Mouse (Mus musculus) retina, adult 2 months (tissue): ENCODE measurements around the gene Smoc1.

Experiments used
- DNase-seq: peaks from one replicate; pipeline ENCODE4 v3.0.0-alpha.2; 2012; ENCODE audit warnings: low read depth, low spot score

Smoc1 gene

DNA sequence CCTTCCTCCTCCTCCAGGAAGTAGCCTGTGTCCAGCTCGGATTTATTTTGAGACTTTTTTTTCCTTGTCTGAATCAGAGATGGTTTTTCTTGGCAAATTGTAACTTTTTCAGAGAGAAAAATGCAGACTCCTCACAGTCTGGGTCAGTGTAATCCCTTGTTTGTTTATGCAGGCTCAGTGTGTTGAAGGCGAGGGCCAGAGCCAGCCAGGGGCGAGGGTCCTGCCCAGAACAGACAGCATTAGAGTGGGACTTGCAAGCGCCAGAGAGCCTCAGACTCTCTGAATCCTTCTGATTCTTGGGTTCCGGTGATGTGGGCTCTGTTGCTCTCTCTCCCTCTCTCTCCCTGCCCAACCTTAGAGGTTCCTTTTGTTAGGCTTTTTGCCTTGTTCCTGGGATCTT is 53.7 kb downstream of the Smoc1 start:
- DNase-seq = no peak

DNA sequence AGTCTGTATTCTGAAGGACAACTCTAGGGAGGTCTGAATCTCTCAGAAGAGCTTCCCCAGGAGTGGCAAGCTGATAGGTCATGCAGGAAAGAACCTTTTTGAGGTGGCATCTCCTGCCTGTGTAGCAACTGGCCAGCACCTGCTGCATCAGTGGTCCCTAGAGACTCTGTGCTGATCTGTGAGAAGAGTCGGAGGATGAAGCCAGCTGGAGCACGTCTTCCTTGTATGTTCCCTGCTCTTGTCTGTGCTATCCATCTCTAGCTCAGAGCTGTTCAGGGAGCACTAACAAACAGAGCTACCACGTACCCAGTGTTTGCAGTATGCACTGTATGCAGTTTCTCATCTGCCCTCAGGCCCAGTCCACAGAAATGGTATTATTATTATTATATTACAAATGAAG is 54.4 kb downstream of the Smoc1 start:
- DNase-seq = no peak

DNA sequence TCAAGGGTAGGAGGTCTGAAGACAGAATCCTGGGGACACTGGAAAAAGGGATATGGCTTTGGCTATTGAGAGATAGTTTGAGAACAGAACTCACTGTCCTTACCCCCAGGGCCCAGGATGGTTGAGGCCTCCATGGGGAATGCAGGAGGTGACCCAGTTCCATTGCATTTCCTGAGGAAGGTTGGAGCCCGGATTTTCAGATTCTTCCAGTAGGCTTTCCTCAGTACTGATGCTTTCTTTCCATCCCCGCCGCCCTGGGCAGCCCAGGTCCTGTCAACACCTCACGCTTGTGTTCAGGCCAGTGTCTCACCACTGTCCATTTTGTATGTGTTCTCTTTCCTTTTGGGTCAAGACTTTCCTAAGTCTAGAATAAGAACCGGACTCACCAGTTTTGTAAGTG is 56.5 kb downstream of the Smoc1 start:
- DNase-seq = no peak

DNA sequence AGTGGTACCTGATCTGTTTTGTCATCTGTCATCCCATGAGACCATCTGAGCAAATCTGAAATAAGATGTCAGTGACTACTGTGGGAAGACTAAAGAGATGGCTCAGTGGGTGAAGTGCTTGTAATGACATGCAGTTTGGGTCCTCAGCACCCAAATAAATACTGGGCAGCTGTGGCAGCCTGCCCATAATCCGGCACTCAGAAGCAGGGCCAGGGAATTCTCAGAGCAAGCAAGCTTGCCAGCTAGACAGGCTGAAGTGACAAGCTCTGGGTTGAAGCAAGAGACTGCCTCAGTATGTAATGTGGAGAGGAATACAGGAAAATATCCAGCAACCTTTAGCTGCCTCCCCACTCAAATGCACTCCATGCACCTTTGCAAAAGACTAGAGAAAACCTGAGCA is 58.6 kb downstream of the Smoc1 start:
- DNase-seq = no peak

DNA sequence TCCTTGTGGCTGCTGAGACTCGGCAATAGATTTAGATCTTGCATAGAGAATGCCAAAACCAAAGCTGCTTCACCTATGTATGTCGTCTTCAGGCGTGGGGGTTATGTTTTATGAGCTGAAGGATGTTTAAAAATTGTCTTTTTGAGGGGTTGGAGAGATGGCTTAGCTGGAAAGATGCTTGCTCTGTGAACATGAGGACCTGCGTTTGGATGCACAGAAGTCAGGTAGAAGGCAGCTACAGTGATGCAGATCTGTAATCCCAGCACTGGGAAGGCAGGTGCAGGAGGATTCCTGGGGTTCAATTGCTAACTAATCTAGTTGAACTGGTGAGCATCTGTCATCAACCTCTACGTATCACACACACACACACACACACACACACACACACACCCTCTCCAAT is 61.5 kb downstream of the Smoc1 start:
- no peak for DNase-seq

DNA sequence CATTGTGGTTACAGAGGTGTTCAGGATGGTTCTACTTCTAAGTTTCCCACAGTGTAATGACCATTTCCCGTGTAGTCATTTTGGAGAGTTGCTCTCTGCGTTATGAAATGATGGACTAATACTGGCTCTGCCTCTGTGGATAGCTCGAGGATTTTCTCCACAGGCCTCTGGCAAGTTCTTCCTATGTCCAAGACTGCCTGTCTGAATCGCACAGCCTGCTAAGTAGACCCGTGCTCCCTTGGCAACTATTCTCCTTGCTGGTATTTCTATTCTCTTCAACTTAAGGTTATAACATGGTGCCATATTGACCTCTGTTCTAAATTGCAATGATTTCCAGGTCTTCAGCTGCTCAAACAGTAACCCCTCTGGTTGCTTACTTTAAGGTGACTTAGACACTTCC is 65.0 kb downstream of the Smoc1 start:
- DNase-seq = no peak

DNA sequence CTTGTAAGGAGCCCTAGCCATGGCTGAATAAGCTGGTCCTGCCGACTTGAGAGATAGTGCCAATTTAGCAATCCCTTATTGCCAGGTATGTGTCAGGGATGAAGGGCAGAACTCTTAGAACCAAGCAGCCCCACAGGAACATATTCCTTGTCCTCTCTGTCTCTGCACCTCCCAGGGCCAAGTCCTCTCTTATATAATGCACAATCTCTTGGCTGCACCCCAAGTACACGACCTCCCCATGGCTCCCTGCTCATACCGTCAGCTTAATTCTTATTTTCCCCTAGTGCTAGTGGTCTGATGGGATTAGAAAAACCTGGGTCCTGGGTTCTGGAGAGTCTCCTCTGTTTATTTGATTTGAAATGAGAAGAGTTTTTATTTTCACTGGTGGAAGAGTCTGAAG is 66.0 kb downstream of the Smoc1 start:
- DNase-seq = no peak

DNA sequence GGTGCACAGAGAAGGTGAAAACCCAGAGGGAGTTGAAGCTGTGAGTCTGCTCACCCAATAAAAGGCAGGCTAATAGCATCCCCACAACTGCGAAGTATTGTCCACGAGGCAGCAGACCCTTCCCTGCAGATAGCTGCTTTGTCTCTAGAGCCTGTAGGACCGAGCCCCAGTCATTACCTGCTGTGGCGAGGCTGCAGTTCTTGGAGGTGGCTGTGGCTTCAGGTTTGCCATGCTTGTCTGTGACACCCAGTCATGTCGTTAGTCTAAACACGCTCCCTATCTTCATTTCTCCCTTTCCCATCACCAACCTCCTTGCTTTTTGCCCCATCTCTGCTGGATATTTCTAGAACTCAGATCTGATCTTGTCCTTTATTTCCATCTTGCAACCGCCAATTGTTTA is 66.6 kb downstream of the Smoc1 start:
- no peak for DNase-seq

DNA sequence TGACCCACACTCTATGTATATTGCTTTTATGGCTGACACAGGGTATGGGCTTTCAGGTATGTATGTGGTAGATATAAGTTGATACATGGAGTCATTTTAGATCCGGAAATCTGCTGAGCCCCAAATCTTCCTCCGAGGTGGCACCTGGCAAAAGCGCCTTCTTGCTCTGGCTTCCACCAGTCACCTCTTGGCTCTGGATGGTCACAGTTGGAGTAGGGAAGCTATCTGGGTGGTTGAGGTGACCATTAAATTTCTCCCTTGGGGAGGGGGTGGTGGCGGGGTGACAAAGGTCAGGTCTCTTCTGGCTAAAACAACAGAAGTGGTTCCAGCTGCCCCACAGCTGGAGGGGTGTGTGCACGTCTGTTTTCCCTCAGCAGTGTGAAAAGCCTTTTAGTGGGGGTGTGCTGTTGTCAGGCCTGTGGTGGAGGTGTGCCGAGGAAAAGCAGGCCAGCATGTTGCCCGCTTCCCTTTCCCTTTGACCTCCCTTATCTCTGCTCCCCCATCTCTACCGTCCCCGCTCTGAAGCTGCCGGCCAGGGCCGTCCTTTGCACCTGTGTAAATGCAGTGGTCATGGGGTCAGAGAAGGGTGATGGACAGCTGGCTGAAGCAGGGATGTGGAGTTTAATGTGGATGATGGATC is 68.3 kb downstream of the Smoc1 start:
- no peak for DNase-seq

DNA sequence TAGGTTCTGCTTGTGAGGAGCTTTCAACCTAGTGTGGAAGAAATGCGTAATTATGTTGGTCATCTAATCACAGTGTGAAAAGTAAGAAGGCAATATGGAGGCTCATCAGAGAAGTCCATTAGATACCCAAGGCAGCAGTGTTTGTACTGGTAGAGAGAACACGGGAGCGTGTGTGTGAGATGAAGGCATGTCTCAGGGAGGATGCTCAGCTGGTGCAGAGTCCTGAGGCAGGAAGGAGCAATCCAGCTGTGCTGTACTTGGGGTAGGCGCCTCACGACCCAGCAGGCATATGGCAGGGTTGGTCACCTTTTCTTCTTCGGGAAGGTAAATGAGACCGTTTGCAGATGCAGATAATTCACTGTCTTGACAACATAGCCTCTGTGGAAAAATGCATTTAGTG is 70.7 kb downstream of the Smoc1 start:
- no peak for DNase-seq

DNA sequence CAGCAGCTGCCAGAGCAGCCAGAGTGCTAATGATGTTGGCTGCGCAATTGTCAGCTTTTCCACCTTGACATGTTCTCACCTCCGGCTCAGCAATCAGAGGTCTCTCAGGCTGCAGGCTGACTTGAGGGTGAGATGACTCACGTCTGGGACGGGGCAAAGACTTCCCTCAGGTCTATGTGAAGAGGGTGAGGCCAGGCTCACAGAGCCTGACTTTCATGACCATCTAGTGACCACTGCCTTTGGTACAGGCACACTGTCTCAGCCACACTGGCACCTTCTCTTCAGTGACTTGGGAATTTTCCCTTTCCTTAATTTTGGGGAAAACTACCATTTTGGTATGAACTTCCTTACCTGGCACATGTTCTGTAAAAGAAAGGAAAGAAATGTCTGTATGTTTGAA is 71.1 kb downstream of the Smoc1 start:
- DNase-seq = no peak

DNA sequence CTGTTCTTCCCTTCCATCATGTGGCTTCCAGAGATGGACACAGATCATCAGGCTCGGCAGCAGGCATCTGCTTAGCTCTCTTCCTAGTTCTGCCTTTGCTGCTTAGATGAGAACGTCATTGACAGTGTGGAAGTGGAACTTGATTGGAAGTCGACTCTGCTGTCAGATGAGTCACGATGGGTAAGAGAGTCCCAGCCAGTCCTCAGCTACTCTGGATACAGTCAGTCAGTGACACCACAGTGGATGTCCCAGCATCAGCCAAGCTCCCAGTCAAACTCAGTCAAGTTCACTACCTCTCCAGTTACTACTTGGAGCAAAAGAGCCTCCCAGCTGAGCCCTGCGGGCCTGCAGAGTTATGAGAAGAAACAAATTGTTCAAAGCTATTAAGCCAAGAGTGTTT is 72.6 kb downstream of the Smoc1 start:
- no peak for DNase-seq

DNA sequence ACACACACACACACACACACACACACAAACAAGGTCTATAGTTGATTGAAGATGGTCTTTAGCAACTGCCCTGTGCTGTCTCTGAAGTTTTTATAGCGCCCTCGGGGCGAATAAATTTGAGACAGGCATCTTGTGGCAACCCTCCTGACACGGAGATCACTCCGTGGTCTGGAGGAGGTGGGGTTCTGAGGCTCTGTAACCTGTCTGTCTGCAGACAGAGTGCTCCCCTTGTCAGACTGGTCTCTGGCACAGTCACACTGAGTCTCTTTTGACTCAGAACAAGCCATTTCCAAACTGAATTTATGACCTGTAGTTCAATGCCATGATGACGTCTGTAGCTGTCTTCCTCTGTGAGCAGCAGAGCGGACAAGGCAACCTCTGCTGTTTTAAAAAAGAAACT is 75.1 kb downstream of the Smoc1 start:
- no peak for DNase-seq

DNA sequence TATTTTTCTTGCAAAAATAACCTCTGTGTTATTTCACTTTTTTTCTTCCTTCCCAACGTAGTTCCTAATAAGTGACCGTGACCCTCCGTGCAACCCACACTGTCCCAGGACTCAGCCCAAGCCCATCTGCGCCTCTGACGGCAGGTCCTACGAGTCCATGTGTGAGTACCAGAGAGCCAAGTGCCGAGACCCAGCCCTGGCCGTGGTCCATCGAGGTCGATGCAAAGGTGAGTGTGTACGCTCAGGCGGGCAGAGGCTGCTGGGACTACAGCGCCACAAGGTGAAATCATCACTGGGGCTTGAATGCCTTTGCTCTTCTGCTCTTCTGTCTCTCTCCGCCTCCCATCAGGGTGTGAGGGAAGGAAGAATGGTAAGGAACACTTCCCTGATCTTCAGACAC is 77.9 kb downstream of the Smoc1 start:
- no peak for DNase-seq

DNA sequence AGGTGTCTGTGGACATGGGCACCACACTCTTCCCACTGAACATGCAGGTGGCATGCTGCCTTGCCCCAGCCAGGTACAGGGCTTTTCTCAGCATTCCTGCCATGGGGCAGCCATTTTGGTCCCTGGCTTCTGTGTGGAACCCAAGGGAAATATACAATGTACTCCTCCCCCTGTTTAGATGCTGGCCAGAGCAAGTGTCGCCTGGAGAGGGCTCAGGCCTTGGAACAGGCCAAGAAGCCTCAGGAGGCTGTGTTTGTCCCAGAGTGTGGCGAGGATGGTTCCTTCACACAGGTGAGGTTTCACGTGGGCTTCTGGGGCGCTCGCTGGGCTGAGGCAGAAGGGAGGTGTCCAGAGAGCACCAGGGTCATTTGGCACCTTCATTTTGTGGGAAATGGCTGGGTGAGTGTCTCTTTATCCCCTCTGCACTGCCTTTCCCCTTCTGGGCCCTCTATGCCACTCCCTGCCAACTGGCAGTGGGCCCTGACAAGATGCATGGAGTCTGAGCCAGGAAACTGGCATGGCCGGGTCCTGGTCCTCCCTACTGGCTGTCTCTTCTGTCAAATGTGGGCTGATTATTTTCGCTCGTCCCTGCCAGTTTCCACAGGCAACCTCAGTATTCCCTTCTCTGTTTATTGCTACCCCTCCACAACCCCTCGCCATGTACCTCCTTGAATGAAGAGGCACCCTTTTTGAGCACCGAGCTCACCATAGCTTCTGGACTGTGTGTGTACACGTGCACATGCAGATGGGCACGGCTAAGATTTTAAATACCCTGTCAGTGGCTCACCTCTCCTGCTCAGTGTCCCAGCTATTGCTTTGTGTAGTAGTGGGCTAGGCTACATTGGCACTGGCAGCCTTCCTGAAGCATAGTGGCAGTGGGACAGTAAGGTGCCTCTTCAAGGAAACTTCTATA is 79.4 kb downstream of the Smoc1 start:
- DNase-seq = no peak

DNA sequence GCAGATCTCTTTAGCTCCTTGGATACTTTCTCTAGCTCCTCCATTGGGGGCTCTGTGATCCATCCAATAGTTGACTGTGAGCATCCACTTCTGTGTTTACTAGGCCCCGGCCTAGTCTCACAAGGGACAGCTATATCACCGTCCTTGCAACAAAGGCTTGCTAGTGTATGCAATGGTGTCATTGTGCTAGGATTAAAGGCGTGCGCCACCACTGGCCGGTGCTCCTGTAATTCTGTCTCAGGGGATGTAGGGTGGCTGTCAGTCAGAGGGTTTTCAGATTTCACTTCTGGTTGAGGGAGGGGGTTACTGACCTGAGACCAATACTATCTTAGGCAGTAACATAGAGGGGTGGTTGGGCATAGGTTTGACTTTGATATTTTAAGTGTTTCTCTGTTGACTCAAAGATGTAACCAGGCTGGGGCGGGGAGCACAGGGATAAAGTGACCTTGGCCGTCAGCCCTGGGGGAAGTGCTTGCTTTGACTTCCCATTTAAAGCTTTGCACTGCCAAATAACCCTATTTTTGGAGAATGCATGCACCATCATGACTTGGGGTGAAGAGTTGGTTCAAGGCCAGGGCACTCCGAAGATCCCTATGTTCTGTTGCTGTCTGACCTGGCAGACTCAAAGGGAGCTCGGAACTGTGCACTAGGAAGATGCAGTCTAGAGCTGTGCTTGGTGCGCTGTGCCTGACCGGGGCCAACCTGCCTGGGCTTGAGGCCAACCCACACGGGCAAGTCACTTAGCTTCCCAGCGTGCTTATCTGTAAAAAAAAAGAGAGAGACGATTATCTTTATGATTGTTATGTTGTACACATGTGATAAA is 80.9 kb downstream of the Smoc1 start:
- no peak for DNase-seq

DNA sequence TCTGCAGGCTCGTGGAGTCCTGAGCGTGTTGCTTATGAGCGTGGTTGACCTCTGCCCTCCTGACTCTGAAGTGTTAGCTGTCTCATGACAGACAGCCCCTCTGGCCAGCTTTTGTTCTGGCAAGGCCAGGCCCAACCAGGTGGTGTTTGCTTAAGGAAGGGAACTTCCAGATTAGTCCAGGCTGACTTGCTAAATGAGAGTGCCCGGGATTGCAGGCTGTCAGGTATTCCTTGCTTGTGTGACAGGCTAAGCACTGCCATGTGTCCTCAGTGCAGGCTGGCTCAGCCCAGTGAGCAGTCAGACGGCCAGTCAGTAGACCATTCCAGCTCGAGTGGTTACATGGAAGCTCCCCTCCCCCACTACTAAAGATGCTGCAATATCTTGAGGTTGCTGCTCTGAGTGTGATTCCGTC is 82.0 kb downstream of the Smoc1 start:
- no peak for DNase-seq

DNA sequence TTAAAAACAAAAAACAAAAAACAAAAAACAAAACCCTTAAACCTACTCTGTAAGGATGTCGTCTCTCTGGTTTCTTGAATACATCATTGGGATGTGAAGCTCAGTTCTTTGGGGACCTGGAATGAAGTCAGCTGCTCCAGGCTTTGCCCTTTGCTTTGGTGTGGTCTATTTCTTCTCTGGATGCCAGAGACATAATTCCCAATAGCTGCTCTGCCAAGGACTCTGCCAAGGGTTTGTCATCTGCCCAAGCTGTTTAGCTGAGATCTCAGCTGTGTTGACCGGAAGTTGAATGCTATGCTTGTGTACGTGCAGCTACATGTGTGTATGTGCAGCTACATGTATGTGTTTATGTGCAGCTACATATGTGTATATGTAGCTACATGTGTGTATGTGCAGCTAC is 83.4 kb downstream of the Smoc1 start:
- no peak for DNase-seq

DNA sequence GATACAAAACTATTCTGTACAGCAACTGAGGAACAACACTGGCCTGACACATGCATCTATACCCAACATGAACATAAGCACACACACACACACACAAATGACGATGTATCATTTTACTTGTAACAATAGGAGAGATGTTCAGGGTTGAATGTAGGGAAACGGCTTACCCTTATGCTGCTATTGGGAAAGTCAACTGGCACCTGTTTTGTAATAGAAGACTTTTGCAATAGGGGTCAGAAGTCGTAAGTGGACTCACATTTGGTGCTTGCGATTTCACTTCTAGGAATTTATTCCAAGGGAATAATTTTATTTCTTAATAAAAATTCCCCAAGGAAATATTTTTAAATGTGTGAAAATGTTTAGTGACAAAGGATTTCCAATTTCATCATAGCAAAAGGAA is 85.7 kb downstream of the Smoc1 start:
- DNase-seq = no peak

DNA sequence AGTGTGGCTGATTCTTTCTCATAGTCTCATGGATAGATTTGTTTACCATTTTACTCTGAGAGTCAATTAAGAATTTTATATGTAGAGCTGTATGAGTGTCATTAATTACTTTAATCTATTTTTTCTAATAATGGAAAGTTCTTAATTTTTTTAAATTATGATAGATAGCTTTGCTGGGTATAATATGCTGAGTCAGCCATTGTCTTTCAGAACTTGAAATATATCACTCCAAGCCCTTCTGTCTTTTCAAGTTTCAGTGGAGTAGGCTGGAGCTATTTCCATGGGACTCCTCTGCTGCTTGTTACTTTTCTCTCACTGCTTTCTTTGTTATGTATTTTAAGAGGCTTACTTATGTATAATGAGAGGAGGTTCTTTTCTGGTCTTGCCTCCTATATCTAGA is 93.7 kb downstream of the Smoc1 start:
- no peak for DNase-seq

DNA sequence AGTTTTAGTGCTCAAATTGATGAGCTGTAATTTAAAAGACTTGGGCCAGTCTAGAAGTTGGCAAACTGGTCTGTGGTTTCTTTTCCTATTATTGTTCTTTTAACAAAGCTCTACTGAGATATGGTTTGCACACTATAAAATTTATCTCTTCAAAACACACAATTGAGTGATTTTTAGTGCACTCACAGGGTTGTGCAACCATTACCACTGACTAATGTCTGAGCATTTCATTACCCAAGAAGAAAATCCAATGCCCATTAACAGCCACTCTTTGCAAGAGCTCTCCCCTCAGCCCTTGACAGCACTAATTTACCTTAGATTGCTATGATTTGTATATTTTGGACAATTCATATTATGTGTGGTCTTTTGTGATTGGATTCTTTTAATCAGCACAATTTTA is 97.2 kb downstream of the Smoc1 start:
- no peak for DNase-seq

DNA sequence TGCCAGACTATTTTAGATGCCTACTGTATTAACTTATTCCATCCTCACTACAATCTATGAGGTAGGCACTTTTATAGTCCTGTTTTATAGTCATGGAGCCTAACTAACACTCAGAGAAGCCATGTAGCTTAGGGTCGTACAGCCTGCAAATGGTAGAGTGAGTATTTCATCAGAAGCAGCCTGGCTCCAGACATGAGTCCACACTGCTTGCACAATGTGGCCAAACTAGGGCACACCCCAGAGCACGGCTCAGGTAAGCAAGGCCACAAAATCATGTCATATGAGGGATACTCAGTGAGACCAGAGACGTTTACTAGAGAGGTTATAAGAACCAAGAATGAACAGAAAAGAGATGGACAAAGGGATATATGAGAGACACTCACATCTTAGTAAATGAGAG is 100.2 kb downstream of the Smoc1 start:
- no peak for DNase-seq

DNA sequence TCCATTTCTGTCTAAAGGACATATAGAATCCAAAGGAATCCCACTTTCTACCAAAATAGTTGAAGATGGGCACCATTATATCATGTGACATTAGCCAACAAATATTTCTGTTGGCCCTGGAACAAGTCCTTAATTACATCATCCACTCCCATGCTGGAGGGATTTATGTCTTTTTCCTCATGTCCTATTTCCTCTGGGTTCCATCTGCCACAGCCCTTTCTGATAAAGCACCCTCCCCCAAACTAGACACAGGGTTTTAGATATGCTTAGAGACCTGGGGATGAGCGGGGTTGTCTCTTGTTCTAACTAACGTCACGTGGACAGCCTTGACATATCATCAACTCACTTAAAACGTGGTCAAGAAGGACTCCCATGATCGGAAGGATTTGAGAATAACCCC is 102.1 kb downstream of the Smoc1 start:
- DNase-seq = no peak
